Mouse (Mus musculus) ES-E14 (cell line): ENCODE measurements around the gene Gsap. TPM values are rescaled to one million over a fixed set of nuclear protein-coding genes. Genes with fewer than 3 reads are reported as not detected.

ENCODE experiments used
- DNase-seq: peaks from one replicate; pipeline ENCODE4 v3.0.0-alpha.2; 2013; ENCODE audit warnings: low read depth, low spot score
- H3K27ac ChIP-seq: 2 replicates; pipeline ENCODE4 v1.5.1; 2012; ENCODE audit warnings: low read depth, mild to moderate bottlenecking, low read length, moderate library complexity, mixed read lengths; ENCODE audit not compliant: poor library complexity, insufficient read depth, severe bottlenecking
- H3K36me3 ChIP-seq: 2 replicates; pipeline ENCODE4 v1.6.1; 2012; ENCODE audit warnings: mild to moderate bottlenecking, low read length, moderate library complexity, mixed read lengths; ENCODE audit not compliant: control insufficient read depth, poor library complexity, insufficient read depth, severe bottlenecking
- H3K4me1 ChIP-seq, 2 experiments: fragments of 150-350 bp in 1 of 2; sonication (generic) in 1 of 2; 2 replicates each; pipeline ENCODE4 v1.6.1; 2012; ENCODE audit warnings: low read length in 2 of 2, mild to moderate bottlenecking in 1 of 2, mixed read lengths in 1 of 2; ENCODE audit not compliant: control insufficient read depth in 2 of 2, insufficient read depth in 2 of 2, poor library complexity in 1 of 2
- H3K4me3 ChIP-seq, 2 experiments: fragments of 150-350 bp in 1 of 2; sonication (generic) in 1 of 2; 2 replicates each; pipeline ENCODE4 v1.5.1; 2012; ENCODE audit warnings: low read length in 2 of 2, low read depth in 1 of 2, mild to moderate bottlenecking in 1 of 2, mixed read lengths in 1 of 2; ENCODE audit not compliant: insufficient read depth in 1 of 2, poor library complexity in 1 of 2, severe bottlenecking in 1 of 2
- H3K9ac ChIP-seq: 2 replicates; pipeline ENCODE4 v1.6.1; 2012; ENCODE audit warnings: low read depth, mild to moderate bottlenecking, low read length, mixed read lengths; ENCODE audit not compliant: poor library complexity, insufficient read depth, severe bottlenecking
- H3K9me3 ChIP-seq: fragments of 150-350 bp; sonication (generic); 2 replicates; pipeline ENCODE4 v1.6.1; 2012; ENCODE audit warnings: low read depth, mild to moderate bottlenecking, low read length; ENCODE audit not compliant: control insufficient read depth, insufficient read depth
- CHD2 ChIP-seq: IDR thresholded peaks from 2 replicates; pipeline ENCODE4 v1.6.1; 2014; ENCODE audit warnings: mild to moderate bottlenecking, low read depth, low read length, inconsistent platforms
- HCFC1 ChIP-seq: IDR thresholded peaks from 2 replicates; pipeline ENCODE4 v1.6.1; 2012; ENCODE audit warnings: low read length, inconsistent platforms, borderline replicate concordance; ENCODE audit not compliant: insufficient read depth
- MAFK ChIP-seq: IDR thresholded peaks from 2 replicates; pipeline ENCODE4 v1.6.1; 2014; ENCODE audit warnings: mild to moderate bottlenecking, low read depth, low read length, inconsistent platforms; ENCODE audit not compliant: insufficient read depth
- ZC3H11A ChIP-seq: IDR thresholded peaks from 2 replicates; pipeline ENCODE4 v1.6.1; 2012; ENCODE audit warnings: low read depth, mild to moderate bottlenecking, inconsistent platforms, low read length, borderline replicate concordance
- ZNF384 ChIP-seq: IDR thresholded peaks from 2 replicates; pipeline ENCODE4 v1.6.1; 2012; ENCODE audit warnings: low read depth, low read length, inconsistent platforms
- in situ Hi-C, 2 experiments: fragments of 600-800 bp; cut with MboI; formaldehyde crosslinking; loops; one replicate each; pipeline ENCODE4 v1.15.1; 2025; ENCODE audit warnings: low sequenced_read_pairs in 2 of 2, inconsistent platforms in 1 of 2; ENCODE audit not compliant: unreplicated experiment in 2 of 2
- total RNA-seq: library from RNA; depleted of rRNA; stranded (reverse); fragments of 300-350 nt; gene quantifications from 2 replicates; pipeline ENCODE4 v1.2.3, GENCODE M21; 2012

The Gsap gene
- total RNA-seq, 1 experiment, result 4.2 TPM

GRCm38 (mm10) chr5:21206014-21206413 lies 20.0 kb downstream of the Gsap start:
- no peak overlapping the region for H3K4me3 ChIP-seq
- H3K4me1 ChIP-seq, result no peaks in the 10 kb centered on the region
- in situ Hi-C loops, result no loop called here
- H3K9ac ChIP-seq, result no peak overlapping the region
- H3K9me3 ChIP-seq, result no peaks in the 10 kb centered on the region
- no peak overlapping the region for H3K27ac ChIP-seq
- TF ChIP-seq CHD2 (no peak), MAFK (no peak)
- H3K36me3 ChIP-seq, result no peaks in the 10 kb centered on the region
- no peak for DNase-seq

DNA sequence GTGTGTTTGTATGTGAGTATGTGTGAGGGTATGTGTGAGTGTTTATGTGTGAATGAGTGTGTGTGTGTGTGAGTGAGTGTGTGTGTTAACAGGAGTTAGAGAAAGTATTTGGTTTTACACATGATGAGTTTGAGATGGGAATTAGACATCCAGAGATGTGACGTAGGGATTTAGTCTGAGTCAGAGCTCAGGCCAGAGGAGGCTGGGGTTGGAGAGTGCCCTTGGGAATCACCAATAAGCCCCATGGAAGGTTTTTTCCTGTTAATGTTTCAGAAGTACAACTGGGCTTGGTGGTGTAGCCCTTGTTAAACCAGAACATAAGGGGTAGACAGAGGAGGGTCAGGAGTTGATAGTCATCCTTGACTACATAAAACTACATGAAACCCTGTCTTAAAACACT lies 25.4 kb downstream of the Gsap start:
- in situ Hi-C loops, result no loop called here
- no peaks in the 10 kb centered on the region for H3K9me3 ChIP-seq
- H3K4me1 ChIP-seq, result no peaks in the 10 kb centered on the region
- no peak overlapping the region for H3K4me3 ChIP-seq
- no peak for TF ChIP-seq HCFC1
- no peak for TF ChIP-seq CHD2
- TF ChIP-seq MAFK, result no peak
- no peak for TF ChIP-seq ZC3H11A
- no peak for TF ChIP-seq ZNF384
- no peak for DNase-seq
- no peaks in the 10 kb centered on the region for H3K36me3 ChIP-seq
- no peak overlapping the region for H3K27ac ChIP-seq
- no peak overlapping the region for H3K9ac ChIP-seq

- Histone ChIP-seq H3K9me3 (no peaks in the 10 kb centered on the region), H3K9ac (no peak overlapping the region), H3K4me3 (no peak overlapping the region), H3K27ac (no peak overlapping the region), H3K4me1 (peaks cover 0 to 2% of the 10 kb centered on the region in 2 experiments; a peak in 1 of 4 replicates), H3K36me3 (no peaks in the 10 kb centered on the region)
- DNase-seq, result no peak
- in situ Hi-C loops, result no loop called here
- no peak for TF ChIP-seq HCFC1
- TF ChIP-seq ZC3H11A, result no peak
- TF ChIP-seq ZNF384, result no peak
- no peak for TF ChIP-seq MAFK
- no peak for TF ChIP-seq CHD2
Measured at GRCm38 (mm10) chr5:21212933-21213332, 26.9 kb downstream of the Gsap start.

DNA sequence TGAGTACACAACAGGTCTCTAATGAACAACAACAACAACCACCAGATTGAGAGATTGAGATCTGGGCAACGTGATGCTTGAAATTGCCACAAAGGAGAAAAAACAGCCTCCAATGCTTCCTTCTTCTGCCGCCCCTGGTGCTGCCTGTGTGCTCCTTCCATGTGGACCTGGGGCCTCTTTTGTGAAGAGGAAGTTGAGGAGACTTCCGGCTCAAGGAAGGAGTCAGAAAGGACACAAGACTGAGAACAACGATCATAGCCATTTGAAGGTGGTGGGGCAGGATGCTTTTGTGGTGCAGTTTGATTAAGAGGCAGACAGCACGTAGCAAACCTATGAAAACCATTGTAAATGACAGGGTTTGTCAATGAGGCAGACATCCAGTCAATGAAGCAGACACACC lies 27.7 kb downstream of the Gsap start:
- no peak for TF ChIP-seq MAFK
- TF ChIP-seq ZNF384, result no peak
- TF ChIP-seq CHD2, result no peak
- TF ChIP-seq ZC3H11A, result no peak
- no peak for TF ChIP-seq HCFC1
- H3K36me3 ChIP-seq, result no peaks in the 10 kb centered on the region
- no peak overlapping the region for H3K27ac ChIP-seq
- no peak for DNase-seq
- H3K9me3 ChIP-seq, result no peaks in the 10 kb centered on the region
- H3K4me1 ChIP-seq, result peaks cover 0 to 3% of the 10 kb centered on the region in 2 experiments; a peak in 1 of 4 replicates
- in situ Hi-C loops, result no loop called here
- H3K9ac ChIP-seq, result no peak overlapping the region
- H3K4me3 ChIP-seq, result no peak overlapping the region

DNA sequence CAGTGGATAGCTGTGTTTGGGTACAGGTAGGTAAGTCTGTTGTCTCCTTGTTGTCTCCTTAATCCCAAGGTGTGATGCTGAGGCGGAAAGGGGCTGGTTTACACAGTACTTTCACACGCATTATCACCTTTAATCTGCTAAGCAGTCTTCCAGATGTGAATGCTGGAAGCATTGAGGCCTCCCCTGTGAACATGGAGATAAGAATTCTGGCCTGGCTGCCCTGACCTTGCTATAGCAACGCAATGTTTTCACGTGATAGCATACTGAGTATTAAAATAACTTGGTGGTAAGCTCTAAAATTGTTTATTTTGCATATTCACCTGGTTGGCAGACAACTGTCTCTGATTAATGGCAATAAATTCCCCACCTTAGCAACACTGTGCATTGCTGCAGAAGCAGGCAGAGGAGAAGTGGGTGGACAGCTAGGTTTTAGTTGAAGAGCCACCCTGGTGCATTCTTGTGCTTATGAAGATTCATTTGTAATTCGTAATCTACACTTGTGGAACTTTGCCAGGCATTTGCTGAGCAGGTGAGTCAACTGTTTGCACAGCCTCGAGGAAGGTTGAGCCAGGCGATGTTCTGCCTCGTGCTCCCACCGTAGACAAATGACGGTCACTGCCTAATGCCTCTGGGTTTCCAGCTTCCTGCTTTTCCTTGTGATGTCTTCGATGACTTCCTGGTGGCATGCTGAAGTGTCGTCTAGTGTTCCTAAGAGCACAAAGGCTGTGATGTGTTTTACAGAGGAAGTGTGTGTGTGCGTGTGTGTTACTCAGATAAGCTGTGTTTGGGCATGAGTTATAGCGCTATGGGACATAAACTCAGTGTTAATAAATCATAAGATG lies 31.6 kb downstream of the Gsap start:
- no peak overlapping the region for H3K9ac ChIP-seq
- H3K4me3 ChIP-seq, result no peak overlapping the region
- no peak overlapping the region for H3K27ac ChIP-seq
- H3K36me3 ChIP-seq, result no peaks in the 10 kb centered on the region
- peaks cover 0 to 3% of the 10 kb centered on the region in 2 experiments; a peak in 1 of 4 replicates for H3K4me1 ChIP-seq
- no peak for DNase-seq
- in situ Hi-C loops, result no loop called here
- no peaks in the 10 kb centered on the region for H3K9me3 ChIP-seq
- TF ChIP-seq MAFK (no peak), CHD2 (no peak), ZNF384 (no peak), HCFC1 (no peak), ZC3H11A (no peak)
